Mouse (Mus musculus) ES-Bruce4 (cell line): ENCODE results near the gene 9930104L06Rik.

Experiments
- CTCF ChIP-seq: IDR thresholded peaks from one replicate; pipeline ENCODE4 v1.8.1; 2011; ENCODE audit warnings: low read depth, low read length
- EP300 ChIP-seq: IDR thresholded peaks from 2 replicates; pipeline ENCODE4 v1.6.1; 2011; ENCODE audit warnings: low read depth, low read length; ENCODE audit not compliant: insufficient read depth
- POLR2A ChIP-seq: IDR thresholded peaks from one replicate; pipeline ENCODE4 v1.8.1; 2011; ENCODE audit warnings: low read length; ENCODE audit not compliant: insufficient read depth

DNA sequence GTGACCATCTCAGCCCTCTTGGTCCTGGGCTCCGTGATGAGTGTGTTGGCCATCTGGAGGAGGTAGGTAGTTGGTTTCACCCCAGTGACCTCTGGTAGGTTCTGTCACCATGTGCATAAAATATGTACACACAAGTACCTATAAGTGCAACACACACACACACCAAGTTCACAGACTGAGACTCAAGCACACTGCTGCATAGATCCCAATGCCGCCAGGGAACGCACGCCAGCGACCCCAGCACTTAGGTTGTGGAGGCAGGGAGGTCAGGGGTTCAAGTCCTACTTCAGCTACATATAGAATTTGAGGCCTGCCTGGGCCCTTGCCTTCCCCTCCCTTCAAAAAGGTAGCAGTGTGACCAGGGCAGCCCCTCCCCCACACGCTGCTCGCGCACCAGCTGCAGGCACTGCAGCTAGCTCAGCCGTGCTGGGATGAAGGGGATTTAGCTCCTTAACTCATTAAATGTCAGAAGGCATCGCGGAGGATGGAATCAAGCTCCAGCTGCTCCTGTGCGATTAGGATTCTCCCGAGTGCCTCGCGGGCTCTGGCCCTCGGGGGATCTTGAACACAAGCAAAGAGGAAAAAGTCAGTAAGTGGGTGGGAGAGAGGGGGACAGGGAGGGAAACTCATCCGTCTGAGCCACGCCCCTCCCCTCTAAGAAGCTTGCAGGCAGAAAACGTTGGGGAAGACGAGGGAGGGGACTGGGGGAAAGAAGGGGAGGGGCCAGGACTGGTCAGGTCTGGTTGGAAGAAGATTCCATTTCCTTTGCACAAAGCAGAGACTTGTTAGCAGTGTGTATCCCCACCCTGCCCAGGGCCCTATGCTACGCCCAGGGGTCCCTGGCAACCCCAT is 30.7 kb upstream of the 9930104L06Rik start:
- TF ChIP-seq CTCF: no peak
- TF ChIP-seq POLR2A: no peak
- no peak for TF ChIP-seq EP300
